Mouse (Mus musculus): ENCODE results near the gene Cavin3.
"Not testable (repeated sequence)": the region's sequence is repeated elsewhere in the genome, so short reads cannot be mapped to it uniquely, and the experiment has no call there.

Gene Cavin3

DNA sequence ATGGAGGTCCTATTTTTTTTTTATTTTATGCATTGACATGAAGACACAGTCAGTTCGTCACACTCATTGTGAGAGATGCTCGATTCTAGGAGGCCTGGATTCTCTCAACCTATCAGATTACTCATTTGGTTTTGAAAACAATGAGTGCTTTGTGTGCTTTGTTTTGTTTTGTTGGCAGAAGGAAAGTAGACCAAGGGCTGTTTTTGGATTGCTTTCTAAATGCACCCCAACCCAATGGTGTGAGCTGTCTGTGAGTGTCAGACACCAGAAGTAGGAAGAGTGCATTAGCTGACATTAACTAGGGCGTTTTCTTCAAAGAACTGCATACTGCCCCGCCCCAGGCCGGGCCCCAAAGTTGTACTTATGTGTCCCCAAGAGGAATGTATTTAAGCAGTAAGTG is 2.0 kb downstream of the Cavin3 start:
- no peak for DNase-seq

DNA sequence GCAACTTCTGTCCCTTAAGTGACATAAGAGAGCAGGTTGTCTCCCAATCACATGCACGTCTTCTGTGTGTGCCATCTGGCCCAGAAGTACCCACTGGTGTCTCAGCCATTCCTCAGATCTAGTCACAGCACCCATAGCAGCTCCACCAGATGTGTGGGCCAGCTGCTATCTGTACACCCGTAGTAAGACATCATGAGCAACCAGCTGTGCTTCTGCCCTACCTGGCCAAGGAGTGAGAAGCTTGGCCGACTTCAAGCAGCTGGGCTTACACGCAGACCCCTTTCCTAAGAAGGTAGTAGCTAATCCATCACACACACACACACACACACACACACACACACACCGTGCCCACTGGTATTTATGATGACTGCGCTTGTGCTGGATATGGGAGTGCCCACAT is 2.9 kb downstream of the Cavin3 start:
- DNase-seq = no peak

DNA sequence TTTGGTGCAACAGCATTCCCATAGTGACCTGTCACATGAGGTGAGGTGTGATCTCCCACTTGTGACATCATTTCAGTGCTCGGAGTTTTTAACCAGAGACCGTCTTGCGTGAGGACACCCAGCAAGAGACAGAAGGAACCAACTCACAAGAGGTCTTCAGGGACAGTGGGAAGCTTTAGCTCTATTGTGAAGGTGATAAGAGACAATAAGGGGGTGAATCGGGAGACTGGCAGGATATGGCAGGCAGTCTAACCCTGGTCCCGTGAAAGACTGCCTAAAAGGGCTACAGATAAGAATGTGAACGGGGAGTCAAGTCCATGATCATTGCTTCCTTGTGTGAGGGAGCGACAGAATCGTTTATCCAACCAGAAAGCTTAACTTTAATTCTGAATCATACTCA is 3.8 kb downstream of the Cavin3 start:
- no peak for DNase-seq

DNA sequence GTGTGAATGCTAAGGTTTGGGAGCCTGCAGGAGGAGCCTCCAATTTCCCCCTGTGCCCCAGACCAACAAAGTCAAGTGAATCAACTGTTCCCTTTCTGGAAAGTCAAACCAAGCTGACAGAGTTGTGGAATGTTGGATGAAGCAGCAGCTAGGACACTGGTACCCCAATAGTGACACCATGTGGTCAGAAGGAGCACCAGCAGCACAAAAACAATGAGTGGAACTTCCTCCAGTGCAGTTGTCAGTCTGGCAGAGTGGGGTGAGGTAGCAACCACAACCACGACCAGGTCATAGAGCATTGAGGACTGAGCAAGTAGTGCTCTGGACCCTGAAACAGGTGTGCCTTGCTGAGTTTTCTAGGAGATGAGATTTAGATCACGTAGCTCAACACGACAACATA is 4.3 kb downstream of the Cavin3 start:
- DNase-seq = peak; percentile 67

DNA sequence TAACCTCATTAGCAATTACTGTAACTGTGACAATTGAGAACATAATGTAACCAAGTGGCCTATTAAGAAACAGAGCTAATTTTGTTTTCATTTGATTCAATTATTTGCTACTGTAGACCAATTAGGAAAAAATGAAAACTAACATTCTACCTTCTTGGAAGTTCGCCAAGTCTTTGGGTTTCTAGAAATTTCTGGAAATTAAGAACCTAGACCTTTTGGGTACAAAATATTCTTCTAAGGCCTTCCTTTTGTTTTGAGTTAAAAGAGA is 4.7 kb downstream of the Cavin3 start:
- no peak for DNase-seq

DNA sequence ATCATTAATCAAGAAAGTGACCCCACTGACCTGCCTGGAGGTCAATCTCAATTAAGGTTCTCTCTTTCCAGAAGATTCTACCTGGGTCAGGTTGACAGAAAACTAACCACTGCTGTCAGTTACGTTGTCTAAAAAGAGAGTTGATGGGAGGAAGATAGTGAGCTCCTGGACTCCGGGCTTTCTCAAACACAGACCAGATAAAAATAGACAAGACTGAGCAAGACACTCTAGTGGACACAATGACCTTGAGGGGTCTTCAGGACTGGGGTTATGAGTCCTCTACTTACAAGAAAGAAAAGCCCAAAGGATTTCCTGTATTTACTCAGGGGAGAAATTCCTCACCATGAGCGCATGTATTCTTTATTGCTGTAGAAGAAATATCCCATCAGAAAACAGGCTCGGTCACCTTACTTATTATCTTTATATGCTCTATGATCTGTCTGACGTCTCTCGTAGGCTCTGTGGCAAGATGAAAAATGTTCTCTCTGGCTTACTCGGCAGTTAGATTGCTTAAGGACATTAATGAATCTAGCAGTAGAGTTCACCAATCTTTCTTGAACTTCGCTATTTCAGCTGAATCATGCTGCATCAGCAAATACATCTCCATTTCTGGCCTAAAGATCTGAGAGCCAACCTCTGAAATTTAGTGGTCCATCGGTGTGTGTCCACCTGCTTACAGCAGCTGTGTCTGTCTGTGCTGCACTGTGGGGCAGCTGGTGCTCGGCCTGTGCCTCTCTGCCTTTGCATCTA is 5.2 kb downstream of the Cavin3 start:
- no peak for DNase-seq

DNA sequence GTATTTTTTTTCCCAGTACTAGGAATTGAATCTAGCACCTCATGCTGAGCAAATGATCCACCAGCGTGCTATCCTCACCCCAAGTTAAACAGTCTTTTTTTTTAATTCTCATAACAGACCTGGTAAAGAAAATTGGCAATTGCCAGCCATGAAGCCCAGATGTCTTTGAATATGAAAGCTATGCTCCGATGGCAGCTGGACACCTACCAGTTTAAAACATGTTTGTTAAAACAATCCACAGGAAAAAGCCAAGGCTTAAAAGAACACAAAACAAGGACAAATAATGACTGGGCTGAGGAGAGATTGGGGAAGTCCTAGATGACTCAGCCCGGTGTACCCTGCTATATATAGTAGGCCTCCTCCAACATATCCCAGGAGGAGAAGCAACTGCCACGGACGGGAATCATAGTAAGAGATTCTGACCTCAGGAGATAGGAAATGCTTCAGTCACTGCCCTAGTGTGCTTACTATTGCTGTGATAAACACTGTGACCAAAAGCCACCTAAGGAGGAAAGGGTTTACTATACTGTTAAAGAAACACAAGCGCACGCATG is 6.6 kb downstream of the Cavin3 start:
- no peak for DNase-seq

DNA sequence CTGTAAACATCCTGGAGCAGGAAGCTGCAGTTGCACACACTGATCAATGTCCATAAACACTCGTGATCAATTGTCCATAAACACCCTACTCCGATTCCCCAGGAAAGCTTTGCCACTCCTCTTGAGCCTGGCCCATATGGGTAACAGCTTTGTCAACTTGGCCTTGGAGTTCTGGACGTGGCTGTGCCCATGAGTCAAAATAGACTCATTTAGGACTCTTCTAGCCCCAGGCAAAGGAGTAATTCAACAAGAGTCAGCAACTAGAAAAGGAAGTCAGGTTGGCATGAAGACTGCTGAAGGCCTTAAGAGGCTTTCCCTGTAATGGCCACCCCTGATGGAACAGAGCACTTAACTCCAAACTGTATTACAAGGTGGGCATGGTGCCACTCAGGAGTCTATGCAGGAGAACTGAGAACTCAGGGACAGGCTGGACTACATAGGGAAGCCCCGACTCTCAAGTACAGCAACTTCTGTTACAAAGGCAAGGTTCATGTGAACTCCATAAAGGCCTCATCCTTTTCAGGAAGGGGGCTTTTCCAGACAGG is 7.3 kb downstream of the Cavin3 start:
- no peak for DNase-seq

DNA sequence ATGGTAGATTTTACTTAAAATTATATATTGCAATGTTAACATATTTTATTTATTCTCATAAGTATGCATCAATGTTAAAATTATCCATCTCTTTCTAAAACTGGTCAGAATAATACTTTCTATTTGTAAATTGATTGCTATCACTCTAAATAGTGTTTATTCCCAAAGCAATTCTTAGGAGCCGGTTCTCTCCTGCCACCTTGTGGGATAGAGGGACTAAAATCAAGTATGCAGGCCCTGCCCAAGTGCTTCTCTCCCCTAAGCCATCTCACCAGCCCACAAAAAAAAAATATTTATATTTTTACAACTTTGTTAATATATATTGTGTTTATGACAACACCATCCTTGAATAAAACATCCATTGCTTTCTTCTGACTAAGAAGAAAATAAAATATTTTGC is 9.5 kb downstream of the Cavin3 start:
- DNase-seq = peak; percentile 21

DNA sequence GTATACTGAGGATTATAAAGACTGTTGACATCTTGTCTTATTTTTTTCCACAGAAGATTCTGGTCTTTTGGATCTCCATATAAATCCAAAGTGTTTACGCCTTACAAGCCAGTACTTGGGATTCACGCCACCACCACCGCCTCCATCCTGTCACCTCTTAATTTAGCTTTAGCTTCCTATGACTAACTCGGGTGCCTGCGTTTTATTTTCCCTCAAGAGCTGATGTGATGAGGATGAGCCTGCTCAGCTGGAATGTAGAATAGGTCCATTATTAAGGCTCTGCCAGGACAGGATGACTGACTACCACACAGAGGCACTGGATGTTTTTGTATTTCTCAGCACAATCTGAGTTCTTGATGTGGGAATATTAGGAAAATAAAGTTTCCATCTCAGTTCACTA is 16.6 kb downstream of the Cavin3 start:
- not testable (repeated sequence) for DNase-seq

DNA sequence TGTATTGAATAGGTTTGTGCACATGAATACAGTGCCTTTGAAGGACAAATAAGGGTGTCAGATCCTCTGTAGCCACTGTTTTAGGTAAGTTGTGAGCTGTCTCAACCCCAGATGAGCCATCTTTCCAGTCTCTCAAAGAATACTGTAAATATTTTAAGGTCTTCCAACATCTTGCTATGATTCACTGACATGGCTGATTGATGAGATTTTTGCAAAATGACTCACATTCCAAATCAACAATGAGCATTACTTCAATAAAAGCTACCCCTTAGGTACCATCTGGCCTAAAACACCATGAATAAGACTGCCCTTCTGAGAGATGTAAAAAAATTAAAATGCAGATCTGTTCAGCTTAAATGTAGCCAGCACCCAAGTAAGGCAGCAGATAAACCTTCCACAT is 23.6 kb downstream of the Cavin3 start:
- no peak for DNase-seq

DNA sequence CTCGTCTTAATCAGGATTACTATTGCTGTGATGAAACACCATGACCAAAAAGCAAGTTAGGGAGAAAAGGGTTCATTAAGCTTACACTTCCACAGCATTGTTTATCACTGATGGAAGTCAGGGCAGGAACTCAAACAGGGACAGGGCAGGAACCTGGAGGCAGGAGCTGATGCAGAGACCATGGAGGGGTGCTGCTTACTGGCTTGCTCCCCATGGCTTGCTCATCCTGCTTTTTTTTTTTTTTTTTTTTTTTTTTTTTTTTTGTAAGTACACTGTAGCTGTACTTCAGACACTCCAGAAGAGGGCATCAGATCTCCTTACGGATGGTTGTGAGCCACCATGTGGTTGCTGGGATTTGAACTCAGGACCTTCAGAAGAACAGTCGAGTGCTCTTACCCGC is 28.8 kb downstream of the Cavin3 start:
- not testable (repeated sequence) for DNase-seq

DNA sequence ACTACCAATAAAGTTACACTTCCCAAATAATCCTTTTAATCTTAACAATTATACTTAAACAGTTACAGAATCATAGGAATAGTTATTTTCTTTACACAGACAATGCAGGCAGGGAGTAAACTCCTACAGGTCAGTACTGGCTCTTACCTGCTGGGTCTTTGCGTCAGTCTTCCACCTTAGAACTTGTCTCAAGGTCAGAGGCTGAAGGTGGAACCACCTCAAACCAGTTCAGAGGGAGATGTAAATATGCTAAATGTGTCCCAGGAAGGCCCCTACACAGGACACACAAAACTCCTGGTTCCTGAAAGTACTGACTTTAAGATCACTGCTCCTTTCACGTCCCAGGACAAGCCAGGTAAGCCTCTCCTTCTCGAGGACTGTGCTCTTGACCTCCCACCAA is 37.0 kb downstream of the Cavin3 start:
- DNase-seq = no peak

DNA sequence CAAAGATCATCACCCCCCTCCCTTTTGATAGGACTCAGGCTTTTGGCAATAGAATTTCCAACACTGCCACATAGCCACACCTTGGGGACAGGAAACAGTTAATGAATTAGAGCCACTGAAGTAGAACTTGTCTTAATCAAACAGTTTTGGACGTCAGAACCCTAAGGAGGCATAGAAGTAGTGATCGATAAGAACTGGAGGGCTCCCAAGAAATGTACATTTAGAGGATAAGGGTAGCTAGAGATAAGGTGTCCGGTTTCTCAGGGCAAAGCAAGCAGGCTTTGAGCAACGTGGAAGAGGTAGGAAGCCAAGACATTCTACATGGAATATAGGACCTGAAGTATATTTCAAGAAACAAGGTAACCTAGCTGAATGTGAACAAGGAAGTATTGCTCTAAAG is 40.7 kb downstream of the Cavin3 start:
- no peak for DNase-seq

DNA sequence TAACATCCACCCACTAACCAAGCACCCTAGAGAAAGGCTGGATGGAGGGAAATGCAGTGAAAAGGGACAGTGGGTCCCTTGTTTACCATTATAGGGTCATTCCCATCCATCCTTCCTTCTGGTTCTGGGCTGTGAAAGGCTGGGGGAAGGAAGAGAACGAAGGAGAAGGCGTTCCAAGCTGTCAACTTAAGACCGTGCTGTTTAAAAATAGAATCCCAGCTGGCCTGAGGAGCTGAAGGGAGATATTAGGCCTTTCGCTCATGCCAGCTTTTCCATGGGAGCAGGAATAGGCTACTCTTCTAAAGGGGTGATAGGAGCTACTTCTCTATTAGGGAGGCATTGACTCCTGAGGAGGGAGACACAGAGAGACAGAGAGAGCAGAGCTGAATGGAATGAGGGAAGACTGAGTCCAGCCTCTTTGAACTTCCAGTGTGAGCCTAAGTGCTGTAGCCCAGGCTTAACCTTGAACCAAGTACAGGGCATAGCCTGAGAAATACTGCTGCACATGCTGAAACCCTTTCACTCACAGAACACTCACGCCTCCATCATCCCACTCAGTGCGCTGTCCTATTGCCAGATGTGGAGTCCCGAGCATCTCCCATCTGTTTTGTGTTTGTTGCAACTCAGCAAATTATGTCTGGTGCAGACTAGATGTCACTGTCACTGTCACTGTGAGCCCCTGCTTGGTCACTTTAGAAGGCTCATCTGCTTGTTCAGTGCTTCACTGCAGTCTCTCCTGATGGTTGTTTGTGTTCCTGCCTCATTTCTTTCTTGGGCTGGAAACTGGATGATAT is 43.9 kb downstream of the Cavin3 start:
- DNase-seq = no peak

DNA sequence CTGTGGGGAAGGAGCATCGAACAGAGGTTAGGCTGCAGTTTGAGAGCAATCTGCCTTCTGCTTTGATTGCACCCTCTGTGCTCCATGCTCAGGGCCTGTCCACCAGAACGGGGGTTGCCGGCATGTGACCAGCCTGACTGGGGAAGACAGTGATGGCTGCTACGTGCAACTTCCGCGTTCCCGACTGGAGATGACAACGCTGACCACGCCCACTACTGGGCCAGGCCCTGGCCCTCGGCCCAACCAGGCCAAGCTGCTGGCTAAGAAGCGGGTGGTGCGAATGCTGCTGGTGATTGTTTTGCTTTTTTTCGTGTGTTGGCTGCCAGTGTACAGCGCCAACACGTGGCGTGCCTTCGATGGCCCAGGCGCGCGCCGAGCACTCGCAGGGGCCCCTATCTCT is 47.3 kb downstream of the Cavin3 start:
- no peak for DNase-seq

DNA sequence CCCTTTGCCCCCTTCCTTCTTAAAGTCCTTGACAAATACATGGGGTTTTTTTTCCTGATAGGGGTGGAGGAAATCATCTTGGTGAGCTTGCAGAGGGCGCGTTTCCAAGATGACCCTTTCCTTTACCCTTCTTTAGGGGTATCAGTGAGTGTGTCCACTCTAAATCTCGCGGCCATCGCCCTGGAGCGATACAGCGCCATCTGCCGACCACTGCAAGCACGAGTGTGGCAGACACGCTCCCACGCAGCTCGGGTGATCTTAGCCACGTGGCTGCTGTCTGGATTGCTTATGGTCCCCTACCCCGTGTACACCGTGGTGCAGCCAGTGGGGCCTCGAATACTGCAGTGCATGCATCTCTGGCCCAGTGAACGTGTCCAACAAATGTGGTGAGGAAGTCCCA is 48.2 kb downstream of the Cavin3 start:
- DNase-seq = no peak

DNA sequence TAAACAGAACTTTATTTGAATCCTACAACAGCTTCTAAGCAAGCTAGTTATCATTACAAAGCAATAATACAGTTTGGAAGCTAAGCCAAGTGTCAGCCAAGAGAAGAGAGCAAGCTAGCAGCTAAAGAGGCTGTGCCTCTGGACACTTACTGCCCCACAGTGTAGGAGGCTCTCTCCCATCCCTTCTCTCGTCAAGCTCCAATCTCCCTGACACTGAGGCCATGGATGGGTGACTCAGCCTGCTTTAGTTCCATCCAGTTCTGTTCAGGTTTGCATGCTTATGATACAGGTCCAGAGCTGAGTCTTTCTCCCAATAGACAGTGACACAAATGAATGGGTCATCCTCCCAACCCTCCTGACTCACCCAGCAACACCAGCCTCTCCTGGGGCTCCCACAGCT is 50.0 kb downstream of the Cavin3 start:
- DNase-seq = no peak
